Mouse (Mus musculus): ENCODE data around the gene Ect2. TPM values are rescaled to one million over a fixed set of nuclear protein-coding genes. Genes with fewer than 3 reads are reported as not detected.

Ect2 gene
- total RNA-seq (2022), result 1 to 10 TPM in 2 of 4 experiments, under 1 TPM in 2; 0.69 to 1.1 (median 0.93) TPM

DNA sequence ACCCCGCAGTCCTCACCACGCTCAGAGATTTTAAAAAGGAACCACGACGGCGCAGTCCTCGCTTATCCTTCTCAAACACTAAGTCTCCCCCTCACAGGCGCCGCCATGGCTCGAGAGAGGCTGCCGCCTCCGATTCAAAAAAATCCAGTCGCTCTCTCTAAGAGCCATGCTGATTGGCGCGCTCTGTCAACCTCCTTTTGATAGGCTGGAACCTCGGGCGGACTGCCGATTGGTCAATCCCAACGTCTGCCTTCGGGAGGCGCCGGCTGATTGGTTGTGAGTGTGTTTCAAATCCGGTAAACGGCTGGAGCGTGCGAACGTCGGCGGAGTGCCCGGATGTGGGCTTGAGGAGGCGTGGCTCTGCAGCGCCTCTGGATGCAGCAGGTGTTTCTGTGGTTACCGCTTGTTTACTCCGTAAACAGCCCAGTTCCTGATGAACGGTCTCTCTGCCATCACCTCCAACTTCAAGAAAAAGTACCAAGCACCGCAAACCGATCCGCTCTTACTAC lies at the start of gene Ect2:
Gene Ect2, minus strand, starts transcription at position 178 of the 509 bp plus-strand sequence.
- peak; percentile 99 for DNase-seq (ENCODE audit: low spot score in 2 of 2)

DNA sequence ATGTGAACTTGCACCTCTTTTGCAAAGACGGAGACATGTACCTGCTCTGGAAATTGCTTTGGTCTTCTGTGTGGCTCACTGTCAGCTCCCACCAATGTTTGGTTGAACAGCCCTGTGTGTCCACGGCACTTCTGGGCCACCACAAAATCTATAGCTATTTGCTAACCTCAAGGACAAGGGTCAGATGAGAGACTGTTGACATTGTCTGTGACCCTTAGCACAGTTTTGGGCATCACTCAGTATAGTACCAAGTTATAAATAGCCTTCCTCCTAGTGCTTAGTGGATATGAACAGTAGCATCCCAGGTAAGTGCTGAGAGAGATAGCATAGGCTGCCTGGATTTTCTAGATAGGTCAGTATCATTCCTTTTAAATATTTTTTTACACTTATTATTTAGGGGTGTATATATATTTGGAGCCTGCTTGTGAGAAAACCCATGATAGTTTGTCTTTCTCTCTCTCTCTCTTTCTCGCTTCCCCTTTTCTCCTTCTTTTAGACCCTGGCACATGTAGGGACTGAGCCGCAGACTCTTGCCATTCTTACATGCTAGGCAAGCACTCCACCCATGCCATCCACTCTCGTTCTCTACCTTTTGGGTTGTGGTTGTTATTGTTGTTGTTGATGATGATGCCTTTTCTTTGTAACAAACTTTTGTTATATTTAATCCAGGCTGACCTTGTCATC lies 48.2 kb upstream of the Ect2 start:
- DNase-seq (ENCODE audit: low spot score in 2 of 2), result no peak

DNA sequence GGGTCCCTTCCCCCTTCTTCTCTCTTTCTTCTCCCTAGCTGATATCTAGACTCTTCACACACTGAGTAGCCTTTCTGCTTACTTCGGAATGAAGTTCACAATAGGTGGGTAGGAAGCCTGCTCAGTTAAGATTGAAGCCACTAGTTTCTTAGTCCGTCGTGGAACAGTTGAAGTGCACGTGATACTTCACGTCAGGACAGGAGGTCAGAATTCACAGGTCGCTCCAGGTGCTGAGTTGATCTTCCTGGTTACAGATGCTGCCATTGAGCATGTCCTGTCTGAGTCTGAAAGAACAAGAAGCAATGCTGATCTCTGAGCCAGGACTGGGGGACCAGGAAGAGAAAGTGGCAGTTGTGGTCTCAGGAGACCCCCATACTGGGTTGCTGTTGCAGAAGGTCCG lies 45.4 kb upstream of the Ect2 start:
- no peak for DNase-seq (ENCODE audit: low spot score in 2 of 2)

DNA sequence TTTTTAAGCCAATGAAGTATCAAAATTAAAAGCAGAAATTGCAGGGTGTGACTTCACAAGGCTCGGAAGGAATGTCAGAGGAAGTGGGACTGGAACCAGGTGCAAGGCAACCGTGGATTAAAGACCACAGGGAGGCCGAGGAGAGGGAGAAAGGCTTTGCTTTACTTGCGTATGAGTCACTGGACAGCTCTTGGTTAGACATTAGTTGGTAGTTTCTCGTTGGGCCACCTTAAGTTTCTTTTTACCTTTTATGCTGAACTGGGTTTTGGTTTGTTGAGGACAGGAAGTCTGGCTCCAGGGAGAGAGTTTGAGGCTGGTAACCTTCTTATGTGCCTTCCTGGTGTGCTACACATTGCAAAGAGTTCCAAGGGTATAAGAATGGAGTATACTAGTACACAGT lies 44.1 kb upstream of the Ect2 start:
- no peak for DNase-seq (ENCODE audit: low spot score in 2 of 2)

DNA sequence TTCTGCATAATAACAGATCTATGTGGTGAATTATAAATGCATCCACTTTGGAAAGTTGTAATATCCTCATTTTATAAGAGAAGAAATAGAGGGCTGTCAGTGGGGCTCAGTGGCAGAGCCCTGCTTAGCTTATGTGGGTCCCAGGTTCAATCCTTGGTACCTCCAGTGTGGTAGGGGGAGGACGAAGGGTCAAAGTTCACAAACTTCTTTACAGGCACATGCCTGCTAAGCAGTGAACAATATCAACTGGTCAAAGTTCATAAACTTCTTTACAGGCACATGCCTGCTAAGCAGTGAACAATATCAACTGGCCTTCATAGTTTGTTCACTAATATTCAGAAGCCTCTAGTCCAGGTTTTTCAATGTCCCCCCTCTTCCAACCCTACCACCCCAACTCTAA lies 42.9 kb upstream of the Ect2 start:
- DNase-seq (ENCODE audit: low spot score in 2 of 2), result no peak

DNA sequence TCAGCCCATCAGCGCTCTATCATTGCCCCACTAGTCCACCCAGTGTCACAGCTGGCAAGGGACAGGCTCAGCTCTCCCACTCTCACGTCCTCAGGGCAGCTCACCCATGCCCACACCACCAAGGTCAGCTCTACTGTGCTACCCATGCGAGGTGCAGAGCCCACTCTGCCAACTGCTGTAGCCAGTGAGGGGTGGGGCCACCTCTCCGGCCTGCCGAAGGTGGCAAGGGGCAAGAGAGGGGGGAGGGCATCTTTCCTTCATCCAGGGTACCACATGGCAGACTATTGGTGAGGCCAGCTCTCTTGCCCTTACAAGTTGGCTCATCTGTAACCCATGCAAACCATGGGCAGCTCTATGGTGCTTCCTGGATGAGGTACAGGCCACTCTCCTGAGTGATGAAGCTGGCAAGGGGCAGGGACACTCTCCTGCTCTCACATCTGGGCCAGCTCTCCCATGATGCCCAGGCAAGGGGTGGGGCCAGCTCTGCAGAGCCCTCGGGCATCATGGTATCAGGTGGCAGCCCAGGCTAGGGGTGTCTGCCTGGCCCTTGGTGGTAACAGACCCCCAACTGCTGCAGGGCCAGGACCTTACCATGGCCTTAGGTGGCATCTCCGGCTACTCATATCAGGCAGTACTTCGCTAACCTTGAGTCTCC lies 42.0 kb upstream of the Ect2 start:
- DNase-seq (ENCODE audit: low spot score in 2 of 2), result no peak

DNA sequence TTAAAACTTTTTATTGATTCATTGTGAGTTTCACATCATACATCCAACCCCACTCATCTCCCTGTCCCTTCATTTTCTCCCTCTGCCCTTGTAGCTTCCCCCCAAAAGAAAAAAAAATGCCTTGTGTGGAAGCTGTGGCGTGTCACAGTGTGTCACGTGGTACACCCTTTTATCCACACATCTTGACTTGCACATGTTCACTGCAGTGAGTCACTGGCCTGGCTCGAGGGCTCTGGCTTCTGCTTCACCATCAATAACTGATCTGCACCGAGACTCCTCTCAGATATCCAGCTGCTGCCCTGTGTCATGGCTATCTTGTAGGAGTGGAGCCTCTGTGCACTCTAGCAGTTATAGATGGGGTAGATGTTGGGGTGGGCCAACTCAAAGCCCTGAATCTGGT lies 41.5 kb upstream of the Ect2 start:
- DNase-seq (ENCODE audit: low spot score in 2 of 2), result no peak

DNA sequence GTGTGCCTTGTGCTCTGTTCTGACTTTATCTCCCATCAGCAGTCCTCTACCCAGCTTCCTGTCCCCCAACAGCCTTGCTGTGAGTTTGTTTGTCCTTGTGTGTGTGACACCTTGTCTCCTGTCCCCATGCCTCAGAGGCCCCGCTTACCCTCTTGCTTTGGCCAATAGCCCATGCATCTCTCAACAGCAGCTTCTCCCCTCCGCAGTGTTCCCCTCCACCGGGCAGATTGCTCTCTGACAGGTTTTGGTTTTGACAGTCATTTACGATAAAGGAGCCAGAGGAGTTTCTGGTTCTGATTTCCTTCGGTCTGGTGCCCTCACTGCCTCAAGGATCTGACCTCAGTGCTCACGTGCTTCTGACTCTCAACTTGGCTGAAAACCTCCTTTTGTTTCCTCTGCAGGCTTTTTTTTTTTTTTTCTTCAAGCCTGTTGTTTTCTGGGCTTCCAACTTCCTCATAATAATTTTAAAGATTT lies 40.2 kb upstream of the Ect2 start:
- DNase-seq (ENCODE audit: low spot score in 2 of 2), result no peak

DNA sequence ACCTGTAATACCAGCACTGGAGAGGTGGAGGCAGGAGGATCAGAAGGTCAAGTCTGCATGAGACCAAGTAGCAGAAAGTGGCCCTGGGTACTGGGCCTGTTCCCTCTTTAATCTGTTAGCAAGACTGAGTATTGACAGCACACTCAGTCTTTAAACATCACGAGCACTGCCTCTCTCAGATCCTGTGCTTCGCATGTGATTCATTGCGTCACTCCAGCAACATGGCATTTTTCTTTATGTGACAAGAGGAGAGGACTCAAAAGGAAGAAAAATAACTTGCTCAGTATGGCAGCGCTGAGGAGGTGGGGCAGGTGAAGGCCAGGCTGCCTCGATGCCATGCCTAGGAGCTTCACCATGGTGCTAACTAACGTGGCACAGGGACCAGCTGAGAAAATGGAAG lies 38.2 kb upstream of the Ect2 start:
- DNase-seq (ENCODE audit: low spot score in 2 of 2), result no peak

DNA sequence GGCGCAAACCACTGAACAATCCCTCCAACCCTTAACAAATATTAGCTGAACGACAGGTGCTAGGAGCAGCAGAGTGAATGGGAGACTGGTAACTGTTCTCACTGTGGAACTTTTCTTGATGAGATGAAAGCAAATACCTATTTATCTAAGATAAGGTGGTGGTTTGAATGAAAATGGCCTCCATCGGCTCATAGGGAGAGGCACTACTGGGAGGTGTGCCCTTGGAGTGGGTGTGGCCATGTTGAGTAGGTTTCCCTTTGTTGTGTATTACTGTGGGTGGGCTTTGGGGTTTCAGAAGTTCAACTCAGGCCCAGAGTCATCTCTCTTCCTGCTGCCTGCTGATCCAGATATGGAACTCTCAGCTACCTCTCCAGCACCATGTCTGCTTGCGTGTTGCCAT lies 37.2 kb upstream of the Ect2 start:
- no peak for DNase-seq (ENCODE audit: low spot score in 2 of 2)

DNA sequence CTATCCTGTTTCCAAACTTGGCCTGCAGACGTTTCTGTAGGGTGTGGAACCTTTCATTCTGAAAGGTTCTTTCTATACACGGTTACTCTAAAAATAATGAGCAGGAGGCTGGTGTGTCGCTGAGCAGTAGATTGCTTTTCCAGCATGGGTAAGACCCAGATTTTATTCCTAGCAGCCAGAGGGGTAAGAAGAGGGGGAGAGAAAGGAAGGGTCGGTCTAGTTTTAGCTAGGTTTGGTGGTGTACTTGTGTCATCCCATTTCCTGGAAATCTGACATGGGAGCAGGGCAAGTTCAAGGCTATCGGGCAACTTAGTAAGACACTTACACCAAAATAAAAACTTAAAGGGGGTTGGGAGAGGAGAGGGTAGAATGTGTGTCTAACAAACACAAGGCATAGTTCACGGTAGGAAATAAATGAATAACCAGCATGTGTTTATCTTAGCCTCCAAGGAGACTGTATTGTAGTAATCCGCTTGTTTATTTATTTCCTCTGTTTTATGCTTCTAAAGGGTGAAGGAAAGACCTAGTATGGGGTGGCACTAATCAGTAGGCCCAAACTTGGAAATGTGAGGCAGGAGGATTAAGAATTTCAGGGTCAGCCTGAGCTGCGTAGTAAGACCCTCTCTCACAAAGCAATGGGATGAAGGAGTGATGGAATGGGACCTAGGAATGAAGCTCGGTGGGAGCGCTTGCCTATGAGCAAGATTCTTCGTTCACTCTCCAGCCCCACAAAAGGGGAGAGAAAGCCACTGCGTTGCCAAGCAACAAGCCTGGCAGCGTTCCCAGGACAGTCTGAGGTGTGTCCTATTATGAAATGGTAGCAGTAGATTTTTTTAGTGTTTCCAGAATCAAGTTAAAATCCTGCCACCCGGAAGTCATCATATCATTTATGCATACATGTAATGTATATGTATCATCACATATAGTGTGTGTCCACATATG lies 35.9 kb upstream of the Ect2 start:
- DNase-seq (ENCODE audit: low spot score in 2 of 2), result peak; percentile 70 to 81

DNA sequence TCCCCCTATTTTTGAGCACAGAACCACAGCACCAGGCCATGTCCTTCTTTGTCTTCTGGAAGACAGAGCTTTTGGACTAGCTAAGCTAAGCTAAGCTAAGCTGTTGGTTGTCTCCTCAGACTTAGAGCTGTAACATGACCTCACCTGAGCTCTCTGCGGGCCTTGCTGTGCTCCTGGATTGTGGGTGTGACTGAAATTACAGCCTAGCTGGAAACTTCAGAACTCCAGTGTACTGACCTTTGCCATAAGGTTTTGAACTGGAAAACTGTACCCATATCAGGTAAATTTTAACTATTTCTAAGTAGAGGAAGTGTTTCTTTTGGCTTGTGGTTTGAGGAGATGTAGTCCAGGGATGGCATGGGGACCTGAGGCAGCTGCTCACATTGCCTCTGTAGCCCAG lies 34.7 kb upstream of the Ect2 start:
- no peak for DNase-seq (ENCODE audit: low spot score in 2 of 2)

DNA sequence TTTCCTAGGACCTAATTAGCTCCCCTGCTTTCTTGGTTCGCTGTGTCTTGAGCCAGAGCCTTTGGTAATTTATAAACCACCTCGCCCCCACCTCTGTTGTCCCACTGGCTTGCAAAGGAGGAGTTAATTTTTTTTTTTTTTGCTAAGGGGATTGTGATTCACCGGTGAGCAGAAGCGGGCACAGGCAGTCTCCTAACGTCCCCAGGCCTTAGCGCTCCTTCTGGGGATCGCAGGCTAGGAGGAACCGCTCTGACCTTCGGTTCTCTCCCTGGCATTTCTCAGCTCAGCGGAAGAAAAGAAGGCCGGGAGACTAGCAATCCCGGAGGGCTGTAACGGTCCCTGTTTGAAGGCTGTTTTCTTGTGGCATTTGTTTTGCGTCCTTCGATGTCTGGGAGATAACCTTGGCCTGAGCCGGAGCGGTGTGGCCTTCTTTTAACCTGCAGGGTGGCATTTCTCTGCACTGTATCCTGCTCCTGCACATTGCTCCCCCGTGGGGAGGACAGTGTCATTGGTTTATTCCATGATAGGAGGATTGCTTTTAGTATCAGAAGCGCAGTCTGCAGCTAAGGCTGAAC lies 30.0 kb upstream of the Ect2 start:
- peak; percentile 47 to 55 for DNase-seq (ENCODE audit: low spot score in 2 of 2)

DNA sequence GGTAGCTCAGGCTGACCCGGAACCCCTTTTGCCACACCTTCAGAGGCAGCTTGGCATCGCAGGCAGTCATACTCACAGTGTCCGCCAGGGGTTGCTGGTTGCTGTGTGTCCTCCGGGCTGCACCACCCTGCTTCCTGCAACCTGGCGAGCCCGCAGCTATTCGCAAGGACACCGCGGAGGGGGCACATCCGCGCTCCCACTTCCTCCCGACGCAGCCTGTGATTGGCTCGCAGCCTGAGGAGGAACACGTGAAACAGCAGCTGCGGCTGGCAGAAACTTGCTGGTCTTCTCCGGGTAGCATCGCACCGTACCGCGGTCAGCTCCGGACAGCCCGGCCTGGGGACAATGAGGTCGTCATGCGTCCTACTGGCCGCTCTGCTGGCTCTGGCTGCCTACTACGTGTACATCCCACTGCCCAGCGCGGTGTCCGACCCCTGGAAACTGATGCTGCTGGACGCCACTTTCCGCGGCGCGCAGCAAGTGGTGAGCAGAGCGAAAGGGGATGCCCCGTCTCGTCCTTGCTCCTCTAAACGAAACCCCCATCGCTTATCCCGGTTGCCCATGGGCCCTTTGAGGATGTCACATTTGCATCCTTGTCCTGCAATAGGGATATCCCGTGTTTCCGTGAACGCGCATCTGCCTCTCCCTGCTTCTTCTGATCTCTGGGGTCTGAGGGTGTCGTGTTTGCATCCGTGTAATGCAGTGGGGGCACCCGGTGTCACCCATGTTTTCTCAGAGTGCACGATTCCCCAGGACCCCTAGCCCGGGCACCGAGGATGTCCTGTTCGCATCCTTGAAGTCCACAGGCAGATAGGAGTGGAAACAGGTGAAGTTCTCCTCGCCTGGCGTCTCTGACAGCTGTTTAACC lies 29.3 kb upstream of the Ect2 start, which contains the start of gene Nceh1:
Gene Nceh1, plus strand, starts transcription at position 233 of the 868 bp plus-strand sequence.
- DNase-seq (ENCODE audit: low spot score in 2 of 2), result peak; percentile 95 to 96

DNA sequence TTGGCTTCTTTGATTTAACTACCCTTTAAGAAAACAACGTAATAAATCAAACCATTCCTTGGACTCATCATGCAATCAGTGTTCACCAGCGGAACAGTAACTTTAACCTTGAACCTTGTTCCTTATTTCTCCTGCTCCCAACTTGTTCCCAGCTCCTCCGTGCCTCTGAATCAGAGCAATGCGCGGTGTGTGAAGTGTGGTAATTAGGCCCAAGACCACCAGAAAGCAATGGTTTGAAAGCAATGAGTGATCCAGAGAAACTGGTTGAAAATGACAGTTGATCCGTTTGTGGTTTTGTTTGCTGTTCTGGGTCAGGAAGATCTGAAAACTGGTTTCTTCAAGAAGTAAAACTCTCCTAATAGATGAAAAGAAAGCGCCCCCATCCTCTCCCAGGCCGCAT lies 26.0 kb upstream of the Ect2 start:
- DNase-seq (ENCODE audit: low spot score in 2 of 2), result no peak

DNA sequence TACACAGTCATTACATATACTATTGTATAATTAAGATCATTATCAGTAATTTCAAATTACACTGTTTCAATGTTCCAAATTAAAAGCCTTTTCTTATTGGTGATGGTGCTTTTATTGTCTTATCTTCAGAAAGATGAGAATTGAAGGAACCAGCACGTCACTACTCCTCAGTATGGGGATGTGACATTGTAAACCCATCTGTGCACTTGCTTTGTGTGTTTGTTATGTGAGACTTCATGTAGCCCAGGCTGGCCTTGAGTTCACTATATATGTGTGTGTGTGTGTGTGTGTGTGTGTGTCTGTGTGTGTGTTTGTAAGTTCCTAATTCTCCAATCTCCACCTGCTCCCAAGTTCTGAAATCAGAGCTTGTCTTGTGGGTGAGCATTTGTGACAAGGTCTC lies 16.6 kb upstream of the Ect2 start:
- DNase-seq (ENCODE audit: low spot score in 2 of 2), result no peak

DNA sequence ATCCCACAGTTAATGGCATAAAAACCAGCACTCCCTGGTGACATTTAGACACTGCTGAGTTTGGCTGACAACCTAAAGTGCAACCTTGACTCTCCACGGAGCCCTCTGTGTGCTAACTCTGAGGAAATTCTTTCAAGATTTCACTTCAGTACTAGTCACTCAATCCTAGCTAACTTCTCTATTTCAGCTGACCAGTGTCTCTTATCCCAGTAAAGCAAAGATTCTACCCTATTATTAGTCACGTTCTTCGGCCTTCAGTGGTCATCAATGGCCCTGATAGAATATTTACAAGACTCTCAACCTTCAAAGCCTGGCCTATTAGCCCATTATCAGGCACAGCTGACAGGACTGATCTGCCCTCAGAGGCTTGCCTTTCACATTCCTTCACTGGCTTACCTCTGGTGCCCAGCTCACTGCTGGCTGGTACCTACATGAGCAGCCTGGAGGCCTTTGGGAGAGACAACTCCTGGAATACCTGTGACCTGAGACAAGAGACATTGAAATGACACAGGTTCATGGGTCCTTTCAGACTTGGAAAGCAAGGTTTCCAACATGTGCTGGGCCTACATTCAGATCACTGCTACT lies 11.9 kb upstream of the Ect2 start:
- DNase-seq (ENCODE audit: low spot score in 2 of 2), result no peak

DNA sequence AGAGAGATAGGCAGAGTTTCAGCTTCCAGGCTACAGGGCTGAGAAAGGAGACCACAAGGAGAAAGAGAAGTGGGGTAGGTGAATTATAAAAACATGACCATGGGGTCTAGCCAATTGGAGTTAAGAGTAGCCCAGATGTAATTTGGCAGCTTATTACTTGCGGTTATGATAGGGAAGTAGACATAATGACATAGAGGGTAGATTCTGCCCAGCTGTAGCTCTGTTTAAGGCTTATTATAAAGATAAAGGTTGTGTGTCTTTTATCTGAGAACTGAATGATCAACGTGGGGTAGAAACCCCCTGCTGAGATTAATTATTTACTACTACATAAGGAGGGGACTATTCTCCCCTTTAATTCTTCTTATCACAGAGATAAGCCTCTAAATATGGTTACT lies 8.7 kb upstream of the Ect2 start:
- DNase-seq (ENCODE audit: low spot score in 2 of 2), result no peak

DNA sequence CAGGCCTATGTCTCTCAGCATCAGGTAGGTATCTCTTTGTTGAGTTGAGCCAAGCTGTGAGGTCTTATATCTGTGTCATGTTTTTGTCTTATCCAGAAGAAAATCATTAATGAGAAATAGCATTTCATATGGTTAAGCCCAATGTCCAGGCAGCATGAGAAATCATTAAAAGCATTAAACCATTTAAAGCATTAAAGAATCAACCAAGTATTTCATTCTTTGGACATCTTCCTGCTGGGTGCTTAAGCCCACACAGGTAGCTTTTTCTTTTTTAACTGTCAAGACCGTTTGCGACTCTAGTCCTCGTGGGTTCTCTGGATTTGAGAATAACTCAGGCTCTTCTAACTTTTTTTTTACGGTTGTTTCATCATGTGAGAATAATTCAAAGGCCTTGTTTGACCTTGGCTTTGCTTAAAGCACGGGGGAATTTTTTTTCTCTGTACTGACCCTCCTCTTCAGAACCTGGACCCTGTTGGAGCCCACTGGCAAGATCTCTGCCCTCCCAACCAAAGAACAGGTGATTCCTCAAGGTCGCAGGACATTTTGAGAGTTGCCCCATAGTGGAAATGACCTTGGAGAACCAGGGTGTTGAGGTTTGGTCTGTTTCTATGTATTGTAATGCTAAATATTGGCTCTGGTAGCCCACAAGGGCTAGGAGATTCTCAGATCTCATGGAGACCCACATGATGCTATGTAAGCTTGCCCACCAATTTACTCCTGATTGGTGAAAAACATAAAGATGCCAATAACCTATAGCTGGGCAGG lies 8.1 kb upstream of the Ect2 start:
- no peak for DNase-seq (ENCODE audit: low spot score in 2 of 2)

Measured in layer of hippocampus, adult 8-10 months (tissue).